Mouse (Mus musculus) forebrain, postnatal 0 days (tissue): ENCODE data around the gene Hip1r. TPM values are rescaled to one million over a fixed set of nuclear protein-coding genes. Genes with fewer than 3 reads are reported as not detected.

ENCODE experiments used
- ATAC-seq: fragments of 200-750 bp; cut with Nextera tagmentation; 2 replicates; pipeline ENCODE4 v1.8.0; 2017; ENCODE audit warnings: mild to moderate bottlenecking, moderate library complexity
- DNase-seq: peaks from one replicate; pipeline ENCODE4 v3.0.0-alpha.2; 2015
- H3K27ac ChIP-seq: fragments of 300-500 bp; sonication (generic); 2 replicates; pipeline ENCODE4 v1.5.1; 2014; ENCODE audit warnings: low read depth, mild to moderate bottlenecking, antibody characterized with exemption, low read length, moderate library complexity, mixed read lengths
- H3K27me3 ChIP-seq: fragments of 300-500 bp; sonication (generic); 2 replicates; pipeline ENCODE4 v1.6.1; 2014; ENCODE audit warnings: mild to moderate bottlenecking, low read length, mixed read lengths; ENCODE audit not compliant: insufficient read depth
- H3K36me3 ChIP-seq: fragments of 300-500 bp; sonication (generic); 2 replicates; pipeline ENCODE4 v1.6.1; 2014; ENCODE audit warnings: mild to moderate bottlenecking, moderate library complexity; ENCODE audit not compliant: insufficient read depth
- H3K4me1 ChIP-seq: fragments of 300-500 bp; sonication (generic); 2 replicates; pipeline ENCODE4 v1.6.1; 2014; ENCODE audit warnings: antibody characterized with exemption; ENCODE audit not compliant: insufficient read depth
- H3K4me2 ChIP-seq: fragments of 300-500 bp; sonication (generic); 2 replicates; pipeline ENCODE4 v1.6.1; 2014; ENCODE audit warnings: low read depth, mild to moderate bottlenecking, moderate library complexity
- H3K4me3 ChIP-seq: fragments of 300-500 bp; sonication (generic); 2 replicates; pipeline ENCODE4 v1.5.1; 2014; ENCODE audit warnings: low read depth, low read length, mixed read lengths
- H3K9ac ChIP-seq: fragments of 300-500 bp; sonication (generic); 2 replicates; pipeline ENCODE4 v1.6.1; 2014; ENCODE audit warnings: mild to moderate bottlenecking
- H3K9me3 ChIP-seq: fragments of 300-500 bp; sonication (generic); 2 replicates; pipeline ENCODE4 v1.6.1; 2016; ENCODE audit warnings: low read length
- CTCF ChIP-seq: sonication (generic); IDR thresholded peaks from 2 replicates; pipeline ENCODE4 v1.5.1; 2016; ENCODE audit warnings: antibody characterized with exemption, control low read depth, low read depth
- whole genome bisulfite sequencing: fragments of 180-500 bp; shearing (Covaris S2); extraction: QIAGEN DNeasy Blood & Tissue Kit; methylation state at CpG from one replicate; pipeline ENCODE4 v1.1.7; 2014; 5-methylcytosine and 5-hydroxymethylcytosine counted together
- polyA plus RNA-seq: library from polyadenylated mRNA; unstranded; fragments of >200 nt; fragmentation: Nextera tagmentation; extraction: Ambion mirVana; gene quantifications from 2 replicates; pipeline ENCODE4 v1.2.1, GENCODE M21; 2015
- total RNA-seq: library from RNA; depleted of rRNA; stranded (reverse); fragments of >200 nt; gene quantifications from 2 replicates; pipeline ENCODE4 v1.2.3, GENCODE M21; 2014

Gene Hip1r
- total and polyA plus RNA-seq, 2 experiments from 2014 or later = 29.8 to 52.2 TPM

DNA sequence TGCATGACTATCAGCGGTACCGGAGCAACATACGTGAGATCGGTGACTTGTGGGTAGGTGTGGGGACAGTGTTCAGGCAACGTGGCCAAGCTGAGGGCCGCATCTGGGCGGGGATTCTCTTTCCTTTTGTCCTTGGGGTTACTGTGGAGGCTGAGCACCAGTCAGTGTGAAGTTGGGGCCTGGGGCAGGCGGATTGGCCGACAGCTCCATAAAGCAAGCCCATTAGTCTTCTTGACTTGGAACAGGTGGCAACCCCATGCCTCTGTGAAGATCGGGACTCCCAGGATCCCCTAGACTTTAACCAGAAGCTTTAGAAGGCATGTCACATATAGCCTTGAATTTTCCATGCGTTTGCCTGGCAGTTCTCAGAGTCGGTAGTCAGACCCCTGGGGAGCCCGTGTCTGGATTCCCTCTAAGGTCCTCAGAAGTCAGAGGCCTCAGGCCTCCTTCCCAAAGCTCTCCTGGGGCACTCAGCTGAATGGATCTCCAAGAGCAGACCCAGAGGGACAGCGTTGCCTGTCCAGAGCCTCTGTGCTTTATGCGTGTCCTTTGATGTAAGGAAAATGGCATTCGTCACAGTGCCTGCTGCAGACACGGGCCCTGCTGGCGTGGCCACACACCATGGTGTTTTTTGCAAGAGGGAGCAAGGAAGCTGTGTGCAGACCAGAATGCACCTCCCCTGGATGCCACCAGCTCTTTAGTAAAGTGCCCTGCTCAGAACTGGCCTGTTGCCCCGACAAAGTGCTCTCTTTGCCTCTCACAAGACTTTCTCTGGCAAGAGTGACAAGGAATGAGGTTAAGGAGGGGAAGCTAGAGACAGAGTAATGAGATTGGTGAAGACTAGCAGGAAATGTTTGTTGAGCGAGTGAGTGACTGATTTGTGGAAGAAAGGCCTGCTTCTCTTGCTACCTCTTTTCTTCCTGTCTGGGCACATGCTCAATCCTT lies 16.8 kb downstream of the Hip1r start:
- no peak overlapping the region for H3K27ac ChIP-seq
- no peak overlapping the region for H3K4me2 ChIP-seq
- TF ChIP-seq CTCF = no peak
- H3K36me3 ChIP-seq = peaks cover 15% of the 10 kb centered on the region; the same call in 1 of the 2 replicates
- no peak overlapping the region for H3K9ac ChIP-seq
- WGBS = 81% methylated on average over 20 of the region's 20 CpGs
- DNase-seq (no peak), ATAC-seq (no peak)
- no peaks in the 10 kb centered on the region for H3K9me3 ChIP-seq
- no peaks in the 10 kb centered on the region for H3K4me1 ChIP-seq
- no peak overlapping the region for H3K4me3 ChIP-seq
- no peaks in the 10 kb centered on the region for H3K27me3 ChIP-seq

DNA sequence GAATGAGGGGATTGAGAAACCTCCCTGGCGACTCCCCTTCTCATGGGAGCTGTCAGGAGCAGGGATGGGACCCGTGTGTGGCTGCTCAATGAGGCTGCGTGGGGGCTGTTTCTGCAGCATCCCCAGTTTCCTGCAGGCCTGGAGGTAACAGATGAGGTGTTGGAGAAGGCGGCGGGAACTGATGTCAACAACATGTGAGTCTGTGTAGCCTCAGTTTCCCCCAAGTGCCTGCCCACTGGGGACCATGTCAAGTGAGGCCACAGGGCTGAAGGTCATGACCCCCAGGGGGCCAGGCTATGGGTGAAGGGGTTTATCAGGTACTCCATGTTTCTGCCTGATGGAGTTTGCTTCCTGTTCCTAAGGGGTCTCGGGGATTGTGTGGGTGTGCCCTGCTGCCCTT lies 17.9 kb downstream of the Hip1r start:
- H3K4me2 ChIP-seq = no peak overlapping the region
- H3K9me3 ChIP-seq = no peaks in the 10 kb centered on the region
- no peak overlapping the region for H3K27ac ChIP-seq
- H3K9ac ChIP-seq = no peak overlapping the region
- no peak for DNase-seq
- no peak overlapping the region for H3K4me3 ChIP-seq
- H3K4me1 ChIP-seq = no peaks in the 10 kb centered on the region
- TF ChIP-seq CTCF = no peak
- WGBS = 87% methylated on average over 6 of the region's 6 CpGs
- peaks cover 15% of the 10 kb centered on the region; the same call in 1 of the 2 replicates for H3K36me3 ChIP-seq
- ATAC-seq = no peak
- H3K27me3 ChIP-seq = no peaks in the 10 kb centered on the region

DNA sequence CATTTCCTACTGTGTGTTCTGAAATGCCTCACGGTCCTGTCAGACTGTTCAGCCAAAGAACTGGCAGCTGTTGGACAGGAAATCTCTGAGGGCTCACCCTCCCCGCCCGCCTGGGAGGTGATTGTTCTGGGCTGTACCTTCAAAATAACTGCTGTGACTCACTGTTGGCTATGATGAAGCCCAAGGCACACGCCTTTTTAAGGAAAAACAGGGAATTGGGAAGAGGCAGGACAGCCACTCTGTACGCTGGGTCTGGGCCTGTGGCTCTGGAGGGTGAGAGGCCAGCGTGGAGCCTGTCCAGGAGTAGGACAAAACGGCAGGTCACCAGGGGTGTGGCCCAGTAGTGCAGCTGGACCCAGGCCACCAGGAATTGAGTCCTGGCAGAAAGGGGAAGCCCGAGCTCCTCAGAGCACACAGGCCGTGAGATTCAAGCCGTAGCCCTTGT lies 18.8 kb downstream of the Hip1r start:
- Histone ChIP-seq H3K9me3 (no peaks in the 10 kb centered on the region), H3K27ac (0 out of 2 replicates have a peak overlapping the region, but pooled peaks have one; percentile 69), H3K36me3 (peaks cover 15% of the 10 kb centered on the region; the same call in 1 of the 2 replicates), H3K4me2 (no peak overlapping the region), H3K4me1 (no peaks in the 10 kb centered on the region), H3K27me3 (no peaks in the 10 kb centered on the region), H3K4me3 (no peak overlapping the region), H3K9ac (no peak overlapping the region)
- TF ChIP-seq CTCF = no peak
- DNase-seq = no peak
- ATAC-seq = no peak
- WGBS = 76% methylated on average over 10 of the region's 10 CpGs

DNA sequence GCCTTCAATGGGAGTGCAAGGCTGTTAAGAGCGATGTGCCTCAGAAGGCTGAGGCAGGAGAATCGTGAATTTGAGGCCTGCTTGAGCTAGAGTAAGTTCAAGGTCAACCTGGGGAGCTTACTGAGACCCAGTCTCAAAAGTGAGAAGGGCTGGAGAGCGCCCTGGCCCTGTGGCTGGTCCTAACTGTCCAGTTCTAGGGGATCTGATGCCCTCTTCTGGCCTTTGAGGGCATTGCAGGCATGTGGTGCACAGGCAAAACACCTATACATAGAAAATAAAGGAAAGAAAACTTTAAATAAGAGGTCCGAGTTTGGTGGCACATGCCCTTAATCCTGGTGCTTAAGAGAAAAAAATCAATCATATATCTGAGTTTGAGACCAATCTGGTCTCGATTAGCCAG lies 19.4 kb downstream of the Hip1r start:
- peak; percentile 93 for TF ChIP-seq CTCF
- H3K4me2 ChIP-seq = no peak overlapping the region
- DNase-seq (peak; percentile 85), ATAC-seq (peak; percentile 50; the same call in 1 of the 2 replicates)
- peak overlapping the region; percentile 69 for H3K27ac ChIP-seq
- H3K4me3 ChIP-seq = no peak overlapping the region
- H3K9ac ChIP-seq = no peak overlapping the region
- no peaks in the 10 kb centered on the region for H3K27me3 ChIP-seq
- peaks cover 15% of the 10 kb centered on the region; the same call in 1 of the 2 replicates for H3K36me3 ChIP-seq
- 28% methylated on average over 5 of the region's 5 CpGs for WGBS
- no peaks in the 10 kb centered on the region for H3K9me3 ChIP-seq
- no peaks in the 10 kb centered on the region for H3K4me1 ChIP-seq

DNA sequence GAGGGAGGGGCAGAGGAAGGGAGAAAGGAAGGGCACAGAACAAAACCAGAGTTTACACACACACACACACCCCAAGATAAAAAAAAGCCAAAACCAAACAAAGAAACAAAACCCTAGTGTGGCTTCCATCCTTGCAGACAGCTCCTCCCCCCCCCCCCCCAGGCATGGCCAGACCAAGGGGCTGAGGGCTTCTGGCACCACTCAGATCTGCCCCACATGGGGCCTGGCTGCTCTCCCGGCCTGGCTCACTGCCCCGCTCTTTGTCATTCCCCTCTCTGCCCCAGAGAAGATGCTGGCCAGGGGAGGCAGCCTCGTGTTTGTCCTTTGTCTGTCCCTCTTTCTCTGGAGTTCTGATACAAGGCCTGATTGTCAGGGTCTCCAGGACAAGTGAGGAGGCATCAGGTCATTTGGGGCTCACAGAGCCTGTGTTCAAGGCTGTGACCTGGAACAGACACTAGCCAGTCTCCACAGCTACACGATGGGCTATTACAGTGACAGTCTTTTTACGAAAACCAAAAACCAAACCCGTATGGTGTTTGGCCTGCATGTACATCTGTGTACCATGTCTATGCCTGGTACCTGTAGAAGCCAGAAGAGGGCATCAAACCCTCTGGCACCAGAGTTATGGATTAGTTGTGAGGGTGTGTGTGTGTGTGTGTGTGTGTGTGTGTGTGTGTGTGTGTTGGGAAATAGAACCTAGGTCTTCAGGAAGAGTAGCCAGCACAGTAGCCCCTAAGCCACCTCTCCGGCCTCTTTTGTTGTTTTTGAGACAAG lies 20.0 kb downstream of the Hip1r start:
- no peaks in the 10 kb centered on the region for H3K9me3 ChIP-seq
- WGBS = 28% methylated on average over 7 of the region's 7 CpGs
- peak overlapping the region; percentile 69 for H3K27ac ChIP-seq
- peak; percentile 43 for TF ChIP-seq CTCF
- peaks cover 15% of the 10 kb centered on the region; the same call in 1 of the 2 replicates for H3K36me3 ChIP-seq
- H3K9ac ChIP-seq = 0 out of 2 replicates have a peak overlapping the region, but pooled peaks have one; percentile 14
- DNase-seq (peak; percentile 79), ATAC-seq (peak; percentile 86)
- no peaks in the 10 kb centered on the region for H3K27me3 ChIP-seq
- H3K4me3 ChIP-seq = no peak overlapping the region
- H3K4me2 ChIP-seq = no peak overlapping the region
- no peaks in the 10 kb centered on the region for H3K4me1 ChIP-seq

DNA sequence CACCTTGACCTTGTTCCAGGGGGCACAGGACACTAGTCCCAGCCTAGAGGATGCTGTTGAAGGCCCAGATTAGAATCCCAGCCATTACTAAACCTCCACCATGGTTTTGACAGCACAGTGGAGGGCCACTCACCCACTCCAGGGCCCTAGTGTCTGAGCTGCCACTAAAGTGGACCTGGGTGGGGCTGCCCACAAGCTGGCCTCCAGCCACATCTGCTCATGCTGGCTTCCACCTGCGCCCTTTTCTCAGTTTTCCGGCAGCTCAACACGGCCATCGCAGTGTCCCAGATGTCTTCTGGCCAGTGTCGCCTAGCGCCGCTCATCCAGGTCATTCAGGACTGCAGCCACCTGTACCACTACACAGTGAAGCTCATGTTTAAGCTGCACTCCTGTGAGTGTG lies 21.0 kb downstream of the Hip1r start:
- Histone ChIP-seq H3K4me1 (no peaks in the 10 kb centered on the region), H3K27me3 (no peaks in the 10 kb centered on the region)
- 92% methylated on average over 7 of the region's 7 CpGs for WGBS

More for the DNA sequence above, 21.0 kb downstream of the Hip1r start:
- no peak overlapping the region for H3K27ac ChIP-seq
- no peaks in the 10 kb centered on the region for H3K9me3 ChIP-seq
- H3K4me2 ChIP-seq = no peak overlapping the region
- H3K36me3 ChIP-seq = peaks cover 23% of the 10 kb centered on the region
- H3K4me3 ChIP-seq = no peak overlapping the region
- no peak overlapping the region for H3K9ac ChIP-seq
- no peak for ATAC-seq
- no peak for TF ChIP-seq CTCF
- no peak for DNase-seq
